Mouse (Mus musculus) B cell, adult 67 days (primary cell): ENCODE measurements around the gene Nostrin. TPM values are rescaled to one million over a fixed set of nuclear protein-coding genes. Genes with fewer than 3 reads are reported as not detected.

Experiments
- total RNA-seq, 2 experiments: library from RNA; stranded (reverse); gene quantifications; 4 replicates each; pipeline ENCODE4 v1.2.4; 2023

Nostrin gene
- not detected for total RNA-seq

DNA sequence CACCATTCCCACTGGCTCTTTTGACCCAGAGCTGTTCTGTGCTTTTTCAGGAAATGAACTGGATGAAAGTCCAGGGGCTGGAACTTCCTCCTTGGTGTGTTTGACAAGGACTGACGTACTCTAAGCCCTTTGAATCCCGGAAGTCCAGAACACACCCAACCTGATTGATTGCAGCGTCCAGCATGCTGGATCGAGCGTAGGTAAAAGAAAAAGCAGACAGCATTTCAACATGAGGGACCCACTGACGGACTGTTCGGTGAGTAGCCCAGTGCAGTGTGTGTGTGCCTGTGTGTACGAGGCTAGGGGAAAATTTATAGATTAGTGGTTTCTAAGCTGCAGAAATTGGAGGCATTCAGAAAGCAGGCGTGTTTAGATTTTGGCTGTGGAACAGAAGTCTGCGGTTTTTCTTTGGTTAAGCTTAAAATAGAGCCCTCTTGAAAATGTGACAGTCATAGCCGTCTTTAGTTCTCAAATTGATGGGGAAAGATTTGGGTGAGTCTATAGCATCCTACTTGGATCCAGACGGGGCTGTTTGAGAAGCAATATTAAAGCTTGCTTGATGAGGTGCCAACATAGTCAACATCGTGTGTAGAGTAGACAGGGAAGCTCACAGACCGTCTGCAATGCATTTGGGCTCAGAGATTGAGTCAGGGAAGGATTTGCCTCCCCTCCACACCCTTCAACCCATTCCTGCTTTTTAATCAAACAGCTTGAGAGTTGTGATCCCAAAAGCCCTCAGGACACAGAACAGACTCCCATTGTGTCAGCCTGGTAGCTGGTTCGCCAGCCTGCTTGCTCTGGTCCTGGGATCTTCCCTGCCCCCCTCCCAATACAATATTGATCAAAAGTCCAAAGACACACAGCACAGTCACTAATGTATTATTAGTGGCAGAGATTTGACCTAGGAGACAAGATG lies at the start of gene Nostrin:
Gene Nostrin (plus strand): TSS at position 140 of the 916 bp plus-strand sequence.

DNA sequence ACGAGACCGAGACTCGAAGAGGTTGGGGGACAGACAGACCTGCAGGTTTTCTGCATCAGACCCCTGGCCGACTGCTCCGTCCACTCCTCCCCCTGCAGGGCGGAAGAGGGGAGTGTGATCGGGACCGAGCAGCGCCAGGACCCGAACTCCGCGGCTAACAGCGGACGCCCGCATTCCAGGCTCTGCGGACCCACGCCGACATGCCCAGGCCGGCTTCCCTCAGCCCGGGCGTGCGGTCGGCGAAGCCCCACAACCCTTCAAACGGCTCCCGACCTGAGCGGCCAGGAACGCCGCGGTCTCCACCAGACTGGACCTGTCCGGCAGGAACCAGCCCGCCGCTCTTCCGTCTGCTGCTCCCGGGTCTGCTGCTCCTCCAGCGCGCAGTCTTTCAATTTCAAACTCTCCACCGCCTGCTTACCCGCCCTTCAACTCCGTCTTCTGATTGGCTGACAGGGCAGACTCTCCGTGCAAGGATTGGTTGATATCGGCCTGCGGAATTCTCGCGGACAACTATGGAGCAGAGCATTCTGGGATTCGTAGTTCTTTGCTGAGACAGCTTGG lies 70.3 kb downstream of the Nostrin start, which contains the start of gene Spc25:
Gene Spc25 (minus strand): TSS at position 404 of the 561 bp plus-strand sequence.

DNA sequence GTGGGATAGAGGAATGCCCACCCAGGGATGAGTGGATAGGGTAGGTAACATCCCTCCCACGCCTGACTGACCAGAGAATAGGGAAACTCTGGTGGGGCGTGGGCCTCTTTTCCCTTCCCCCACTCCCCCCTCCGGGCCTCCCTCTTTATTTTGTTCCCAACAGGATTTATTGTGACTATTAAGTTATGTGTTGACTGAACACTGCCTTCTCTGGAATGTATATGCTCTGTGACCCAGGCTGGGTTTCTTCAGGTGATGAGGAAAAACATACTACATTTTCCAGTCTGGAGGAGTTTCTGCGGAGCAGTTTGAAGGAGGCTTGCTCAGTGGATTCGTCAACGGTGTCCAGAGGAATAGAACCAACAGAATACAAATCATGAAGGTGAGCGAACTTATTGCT lies 75.2 kb downstream of the Nostrin start, which contains the start of gene G6pc2:
Gene G6pc2 (plus strand): TSS at position 301 of the 400 bp plus-strand sequence.

Other genes starting within 250 kb of the Nostrin start
- gene Spc25, start 70.4 kb downstream of the Nostrin start, total RNA-seq = 1 to 10 TPM; 5.0 to 8.5 TPM
- gene G6pc2, start 75.3 kb downstream of the Nostrin start, total RNA-seq = not detected
- not detected for gene Abcb11, start 206.8 kb downstream of the Nostrin start, total RNA-seq
- not detected for gene Dhrs9, start 244.6 kb downstream of the Nostrin start, total RNA-seq